Mouse (Mus musculus) R1 (cell line): ENCODE measurements around the gene Hadha.
A peak's percentile ranks its signal among the peaks of the same experiment; 100 is the strongest.

Experiments
- DNase-seq: peaks from one replicate; pipeline ENCODE4 v3.0.0-alpha.2; 2018; ENCODE audit warnings: low read depth, low spot score

Gene Hadha

DNA sequence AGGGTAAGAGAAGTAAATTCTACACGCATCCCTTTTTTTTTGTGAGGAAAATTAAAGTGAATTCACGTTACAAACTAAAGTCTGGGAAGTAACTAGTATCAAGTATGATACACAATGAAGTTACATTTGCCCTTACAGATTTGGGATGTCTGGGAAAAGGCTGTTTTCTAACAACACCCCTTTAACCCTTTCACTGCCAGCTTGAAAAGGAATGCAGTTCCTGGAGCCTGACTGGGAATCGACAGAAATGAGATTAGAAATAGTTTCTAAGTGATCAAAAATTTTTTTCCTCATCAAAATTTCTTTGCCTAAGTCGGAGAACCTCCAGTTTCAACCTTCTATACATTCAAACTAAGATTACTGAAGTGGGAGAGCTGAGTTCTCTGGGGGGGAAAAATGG is 949 bp downstream of the Hadha start:
- peak; percentile 56 for DNase-seq

DNA sequence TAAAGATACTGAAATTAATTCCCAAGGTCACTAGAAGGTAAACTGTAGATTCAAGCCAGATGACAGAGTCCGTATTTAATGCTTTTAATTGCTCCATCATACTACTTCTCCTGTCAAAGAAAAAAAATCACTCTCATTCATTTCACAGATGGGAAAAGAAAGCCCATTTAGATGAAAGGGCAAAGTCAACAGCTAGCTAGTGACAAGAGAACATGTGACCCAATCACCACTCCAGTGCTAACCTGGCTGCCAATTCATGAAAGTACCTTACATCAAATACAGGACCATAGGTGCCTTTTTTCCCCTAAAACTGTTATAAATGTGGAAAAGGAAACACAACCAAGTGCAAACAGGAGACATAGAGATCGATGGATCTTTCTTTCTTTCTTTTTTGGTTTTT is 1.7 kb downstream of the Hadha start:
- no peak for DNase-seq

DNA sequence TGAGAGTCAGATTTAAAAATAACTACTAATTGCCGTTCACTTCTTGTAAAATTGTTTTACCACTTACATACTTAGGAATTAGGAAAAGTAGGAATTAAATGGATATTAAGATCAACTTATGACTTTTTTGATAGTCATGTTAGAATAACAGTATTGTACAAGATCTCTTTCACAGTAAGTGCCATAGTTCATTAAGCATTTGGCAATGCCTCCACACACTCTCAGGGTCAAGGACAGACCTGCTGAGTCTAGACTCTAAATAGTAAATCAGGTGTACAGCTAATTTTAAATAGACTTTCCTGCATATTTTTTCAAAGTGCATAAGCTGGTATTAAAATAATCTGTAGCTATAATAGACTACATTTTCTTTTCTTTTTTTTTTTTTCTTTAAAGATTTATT is 2.5 kb downstream of the Hadha start:
- no peak for DNase-seq

DNA sequence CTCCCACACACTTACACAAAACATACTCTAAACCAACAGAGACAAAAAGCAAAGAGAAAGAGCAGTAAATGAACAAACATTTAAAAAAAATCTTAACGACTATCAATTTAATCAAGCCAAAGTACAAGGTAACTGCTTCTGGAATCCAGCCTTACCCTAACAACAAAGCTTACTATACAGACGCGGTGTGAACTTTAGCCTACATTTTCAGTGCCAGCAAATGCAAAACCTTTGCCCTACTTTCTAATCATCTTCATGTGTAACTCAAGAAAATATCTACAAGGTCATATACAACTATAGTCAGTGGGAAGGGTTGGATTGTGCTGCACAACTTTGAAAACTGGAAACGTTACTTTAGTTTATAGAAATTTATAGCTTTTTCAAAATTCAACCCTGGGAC is 3.0 kb downstream of the Hadha start:
- no peak for DNase-seq

DNA sequence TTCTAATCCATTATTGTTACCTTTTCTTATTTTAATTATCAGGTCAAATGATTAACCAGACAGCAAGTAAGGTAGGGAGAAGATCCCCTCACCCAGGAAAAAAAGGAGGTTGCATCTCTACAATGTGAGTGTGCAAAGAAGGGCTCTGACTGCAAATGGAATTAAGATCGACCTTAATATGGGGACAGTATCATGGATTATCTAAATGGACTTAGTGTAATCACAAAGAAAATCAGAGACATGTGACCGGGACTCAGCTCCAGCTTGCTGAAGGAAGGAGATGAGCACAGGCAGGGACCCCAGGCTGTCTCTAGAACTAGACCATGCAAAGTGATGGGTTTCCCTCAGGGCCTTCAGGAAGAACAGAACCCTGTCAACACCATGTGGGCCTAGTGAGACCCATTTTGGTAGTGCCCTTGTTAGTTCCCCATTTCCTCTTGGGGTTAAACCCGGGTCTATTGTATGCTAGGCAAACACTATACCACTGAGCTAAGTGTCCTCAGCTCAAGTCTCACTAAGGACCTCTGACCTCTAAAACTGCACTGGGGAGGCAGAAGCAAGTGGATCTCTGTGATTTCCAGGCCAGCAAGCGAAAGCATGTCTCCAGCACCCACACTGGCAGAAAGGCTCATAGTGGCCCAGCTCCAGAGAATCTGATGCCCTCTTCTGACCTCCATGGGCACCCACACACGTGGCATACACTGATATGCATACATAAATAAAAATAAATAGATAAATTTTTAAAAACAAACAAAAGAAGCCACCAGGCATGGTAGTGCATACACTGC is 6.6 kb downstream of the Hadha start:
- no peak for DNase-seq

DNA sequence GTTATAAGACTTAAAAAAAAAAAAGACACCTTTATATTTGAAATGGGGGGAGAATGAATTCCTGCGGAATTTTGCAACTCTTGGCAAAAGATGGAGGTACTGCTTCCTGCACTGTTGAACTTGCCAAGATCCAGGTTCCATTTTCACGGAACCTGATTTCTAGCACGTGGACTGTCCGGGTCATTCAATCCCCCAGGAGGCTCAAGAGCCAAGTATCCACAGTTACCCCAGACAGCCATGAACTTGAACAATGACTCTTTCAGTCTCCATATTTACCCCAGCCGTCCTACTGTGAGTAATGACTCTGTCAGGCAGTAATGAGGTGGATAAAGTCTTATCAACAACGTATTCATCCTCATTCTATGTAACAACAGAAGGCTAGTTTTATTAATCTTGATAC is 8.4 kb downstream of the Hadha start:
- no peak for DNase-seq

DNA sequence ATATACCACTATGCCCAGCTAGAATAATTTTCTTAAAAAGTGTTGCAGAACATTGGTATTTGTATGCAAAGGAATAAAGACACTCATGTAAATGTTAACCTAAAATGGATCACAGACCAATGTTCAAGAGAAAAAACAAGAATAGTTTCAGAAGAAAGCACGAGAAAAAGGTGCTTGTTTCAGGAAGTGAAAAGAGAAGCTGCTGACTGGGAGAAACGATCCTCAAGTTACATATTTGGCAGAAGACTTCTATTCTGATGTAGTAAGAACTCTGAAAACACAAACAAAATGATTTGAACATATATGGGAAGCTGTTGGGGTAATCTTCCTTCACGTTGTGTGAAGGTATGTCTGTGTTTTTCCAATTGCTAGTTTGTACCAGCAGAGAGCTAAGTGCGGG is 16.8 kb downstream of the Hadha start:
- DNase-seq: no peak

DNA sequence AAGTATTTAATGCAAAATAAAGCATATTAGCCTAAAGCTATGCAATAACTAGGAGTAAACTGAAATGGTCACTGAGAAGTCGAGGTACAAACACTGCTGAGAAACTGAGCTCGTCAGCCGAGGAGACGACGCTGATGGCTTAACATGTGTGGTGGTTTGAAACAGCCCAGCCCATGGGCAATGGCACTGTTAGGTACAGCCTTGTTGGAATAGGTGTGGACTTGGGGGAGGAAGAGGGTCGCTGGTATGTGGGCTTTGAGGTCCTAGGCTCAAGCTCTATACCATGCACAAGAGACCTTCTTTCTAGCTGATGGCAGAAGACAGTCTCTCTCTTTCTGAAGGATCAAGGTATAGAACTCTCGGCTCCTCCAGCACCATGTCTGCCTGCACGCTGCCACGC is 17.7 kb downstream of the Hadha start:
- no peak for DNase-seq

DNA sequence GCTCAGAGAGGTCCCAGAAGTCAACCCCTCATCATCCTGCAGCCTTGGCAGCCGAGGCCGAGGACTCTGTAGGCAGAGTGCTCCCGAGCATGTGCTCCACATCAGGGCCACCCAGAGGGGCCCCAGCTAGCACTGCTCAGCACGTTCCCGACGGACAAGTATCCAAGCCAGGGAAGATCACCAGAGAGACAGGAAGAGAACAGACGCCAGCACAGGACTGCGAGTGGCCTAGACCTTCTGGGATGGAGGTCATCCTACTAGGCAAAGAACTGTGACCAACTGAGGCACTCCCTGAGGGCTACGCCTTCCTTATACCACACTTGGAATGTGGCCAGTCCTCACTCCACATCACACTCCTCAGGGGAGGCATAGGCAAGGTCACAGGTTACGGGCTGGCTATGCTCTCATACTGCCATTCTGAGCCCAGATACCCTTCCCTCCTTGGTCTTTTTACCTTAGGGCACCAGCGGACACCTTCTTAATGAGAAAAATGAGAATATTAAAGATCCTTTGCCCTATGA is 19.2 kb downstream of the Hadha start:
- DNase-seq: no peak

DNA sequence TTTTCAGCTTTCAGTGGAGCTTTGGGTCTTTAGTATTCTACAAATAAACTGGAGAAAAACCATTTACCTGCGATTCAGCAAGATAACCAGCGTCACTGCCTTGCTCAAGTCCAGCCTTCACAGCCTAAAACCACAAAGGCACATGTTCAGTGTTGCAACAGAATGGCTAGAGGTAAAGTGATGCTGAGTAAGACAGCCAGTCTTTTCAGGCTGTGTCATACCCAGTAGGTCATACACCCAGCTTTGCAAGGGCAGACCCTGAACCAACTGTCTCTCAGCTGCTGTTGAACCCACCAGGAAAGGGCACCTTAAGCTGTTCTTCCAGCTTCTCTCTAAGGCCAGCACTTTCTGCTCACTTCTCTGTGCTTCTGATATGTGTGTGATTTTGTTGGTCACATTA is 22.8 kb downstream of the Hadha start:
- no peak for DNase-seq

DNA sequence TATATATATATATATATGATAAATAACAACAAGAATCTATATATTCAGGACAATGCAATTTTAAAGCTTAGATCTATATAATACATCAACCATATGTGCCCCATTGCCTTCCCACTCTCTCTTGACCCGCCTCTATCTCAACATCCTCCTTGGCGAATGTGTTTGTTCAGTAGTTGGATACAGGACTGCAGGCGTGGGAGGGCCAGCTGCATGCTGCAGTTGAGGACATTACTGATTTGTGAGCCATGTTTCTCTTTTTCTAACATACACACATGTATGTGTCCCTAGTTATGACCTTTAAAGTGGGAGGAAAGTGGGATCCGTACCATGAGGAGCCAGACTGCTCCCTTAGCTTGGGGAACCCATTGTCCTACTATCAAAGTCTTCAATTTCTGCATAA is 23.7 kb downstream of the Hadha start:
- DNase-seq: no peak

DNA sequence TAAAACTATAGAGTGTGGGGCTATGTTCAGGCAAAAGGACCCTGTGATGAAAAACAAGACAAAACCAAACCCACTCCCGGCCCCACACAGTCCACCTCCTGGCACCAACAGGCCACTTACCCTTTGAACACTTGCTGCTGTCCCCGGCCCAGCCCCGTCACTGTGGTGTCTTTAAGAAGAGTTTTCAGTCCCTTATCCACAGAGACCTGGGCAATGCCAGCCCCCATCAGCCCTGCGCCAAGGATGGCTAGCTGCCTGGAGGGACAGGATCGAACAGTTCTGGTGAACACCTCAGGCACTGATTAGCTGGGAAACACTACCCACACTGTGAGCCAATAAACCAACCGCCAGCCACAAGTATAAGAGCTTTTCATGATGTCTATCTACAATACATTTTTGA is 26.3 kb downstream of the Hadha start:
- DNase-seq: no peak

DNA sequence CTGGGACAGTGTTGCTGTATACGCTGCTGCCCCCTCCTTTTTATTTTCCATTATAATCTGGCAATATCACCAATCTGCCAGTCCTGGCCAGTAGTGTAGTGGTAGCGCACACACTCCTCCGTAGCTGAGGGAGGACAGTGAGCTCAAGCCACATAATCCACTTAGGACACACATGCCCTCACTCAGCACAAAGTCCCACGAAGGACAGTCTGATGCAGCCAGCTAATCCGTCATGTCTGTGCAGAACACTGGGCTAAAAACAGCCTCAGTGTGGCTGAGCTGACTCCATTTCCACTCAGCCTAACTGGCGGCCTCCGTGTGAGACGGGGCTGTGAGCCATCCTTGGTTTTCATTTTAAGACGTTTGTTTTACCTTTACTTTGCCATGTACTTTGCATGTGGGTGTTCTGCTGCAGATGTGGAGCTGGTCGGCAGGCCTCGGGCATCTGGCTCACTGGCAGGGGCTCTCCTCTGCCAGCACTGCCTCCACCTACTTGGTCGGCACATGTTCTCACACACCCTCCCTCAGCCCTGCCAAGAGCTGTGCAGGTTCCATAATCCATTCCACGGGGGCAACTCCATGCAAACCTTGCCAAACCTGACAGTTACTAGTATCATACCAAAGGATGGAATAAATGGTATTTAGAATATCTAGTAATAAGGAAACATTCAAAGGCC is 26.9 kb downstream of the Hadha start:
- DNase-seq: no peak

DNA sequence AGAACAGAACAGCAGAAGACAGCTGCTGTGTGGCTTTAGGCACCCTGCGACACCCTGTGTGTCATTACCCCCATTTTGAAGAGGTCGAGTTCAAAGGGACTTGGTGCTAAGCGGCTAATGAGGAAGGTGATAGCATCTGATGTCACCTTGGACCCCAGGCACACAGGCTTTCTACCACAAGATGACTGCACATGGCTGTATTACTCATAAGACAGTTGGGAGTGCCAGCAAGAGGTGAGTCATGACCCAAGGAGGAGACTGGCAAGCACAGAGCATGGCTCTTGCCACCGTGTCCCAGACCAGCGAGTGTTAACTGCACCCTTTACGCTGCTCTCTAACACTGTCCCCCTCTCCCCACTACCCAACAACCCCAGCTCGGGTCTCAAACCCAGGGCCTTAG is 28.2 kb downstream of the Hadha start:
- no peak for DNase-seq

DNA sequence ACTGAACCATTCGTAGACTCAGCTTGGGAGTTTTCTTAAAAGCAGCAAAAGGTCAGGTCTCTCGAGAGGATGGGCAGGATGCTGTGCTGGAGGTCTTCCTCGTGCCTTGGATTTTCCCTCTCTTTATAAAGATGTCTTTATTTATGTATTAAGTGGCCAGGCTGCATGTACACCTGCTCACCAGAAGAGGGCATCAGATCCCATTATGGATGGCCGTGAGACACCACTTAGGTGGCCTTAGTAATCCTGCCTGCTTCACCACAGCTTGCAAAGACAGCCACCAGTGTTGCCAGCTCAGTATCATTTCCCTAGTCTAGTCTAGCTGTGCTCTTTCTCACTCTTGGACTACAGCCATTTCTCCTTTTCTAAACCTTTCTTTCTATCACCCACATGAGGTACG is 29.4 kb downstream of the Hadha start:
- peak; percentile 67 for DNase-seq

DNA sequence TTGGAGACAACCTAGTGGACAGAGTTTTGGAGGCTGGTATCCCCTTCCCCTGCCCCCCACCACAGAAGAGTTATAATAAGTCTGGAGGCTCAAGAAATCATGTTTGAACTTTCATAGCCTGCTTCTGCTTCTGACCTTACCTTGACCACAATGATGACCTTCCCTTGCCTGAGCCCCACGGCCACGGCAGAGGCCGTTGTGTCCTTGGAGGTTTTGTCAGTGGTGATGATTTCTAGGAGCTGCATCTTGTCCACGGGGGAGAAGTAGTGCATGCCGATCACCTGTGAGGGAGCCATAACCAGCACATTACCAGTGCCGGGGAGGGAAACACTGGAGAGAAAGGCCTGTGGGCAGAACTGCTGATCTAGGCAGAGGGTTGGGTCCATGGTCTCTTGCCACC is 32.5 kb downstream of the Hadha start:
- no peak for DNase-seq

DNA sequence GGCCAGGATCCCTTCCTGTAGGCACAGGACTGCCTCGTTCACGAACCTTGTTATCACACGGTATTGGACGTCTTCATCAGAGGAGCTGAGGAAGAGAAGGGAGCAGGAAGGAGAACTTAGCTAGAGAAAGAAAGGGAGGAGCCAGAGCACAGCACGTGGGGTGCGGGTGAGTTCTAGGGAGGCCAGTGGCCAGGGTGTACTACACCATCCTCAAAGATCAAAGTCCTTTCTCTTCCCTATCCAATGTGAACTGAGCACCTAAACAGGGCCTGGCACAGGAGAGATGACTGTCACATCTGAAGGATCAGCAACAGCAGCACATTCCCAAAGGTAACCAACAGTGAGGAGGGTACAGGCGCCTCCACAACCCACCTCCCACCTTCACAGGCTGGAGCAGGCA is 34.9 kb downstream of the Hadha start:
- DNase-seq: no peak

DNA sequence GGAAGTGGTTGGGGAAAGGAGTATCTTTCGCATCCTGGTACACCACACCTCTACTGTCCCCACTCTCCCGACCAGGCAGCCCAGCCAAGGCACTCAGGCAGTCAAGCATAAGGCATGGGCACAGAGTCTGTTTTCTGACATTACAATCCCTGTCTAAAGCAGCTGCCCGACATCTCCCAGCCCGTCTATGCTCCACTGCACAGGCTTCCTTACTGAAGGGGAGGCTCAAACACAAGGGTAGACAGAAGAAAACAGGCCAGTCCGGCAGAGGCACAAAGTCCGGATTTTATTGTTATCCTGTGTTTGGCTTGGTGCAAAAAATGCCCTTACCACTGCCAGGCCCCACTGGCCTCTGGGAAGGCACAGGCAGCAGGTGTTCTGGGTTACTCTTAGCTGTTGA is 35.8 kb downstream of the Hadha start:
- DNase-seq: no peak

DNA sequence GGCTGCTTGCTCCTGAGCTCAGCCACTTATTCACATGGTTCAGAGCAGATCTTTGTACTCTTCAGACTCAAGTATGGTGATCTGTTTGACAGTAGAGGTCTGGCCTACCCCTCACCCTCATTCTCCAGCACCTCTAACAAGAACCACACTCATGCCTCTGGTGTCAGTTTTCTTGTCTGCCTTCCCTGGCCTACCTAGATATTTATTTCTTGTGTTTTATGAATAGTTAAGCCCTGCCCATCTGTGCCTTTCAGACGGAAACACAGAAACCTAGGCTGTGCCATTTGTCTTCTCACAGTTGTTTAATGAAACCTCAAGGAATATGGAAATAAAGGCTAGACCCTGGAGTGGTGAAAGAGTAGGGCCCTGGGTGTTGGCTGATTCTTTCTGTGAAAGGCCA is 36.9 kb downstream of the Hadha start:
- no peak for DNase-seq

DNA sequence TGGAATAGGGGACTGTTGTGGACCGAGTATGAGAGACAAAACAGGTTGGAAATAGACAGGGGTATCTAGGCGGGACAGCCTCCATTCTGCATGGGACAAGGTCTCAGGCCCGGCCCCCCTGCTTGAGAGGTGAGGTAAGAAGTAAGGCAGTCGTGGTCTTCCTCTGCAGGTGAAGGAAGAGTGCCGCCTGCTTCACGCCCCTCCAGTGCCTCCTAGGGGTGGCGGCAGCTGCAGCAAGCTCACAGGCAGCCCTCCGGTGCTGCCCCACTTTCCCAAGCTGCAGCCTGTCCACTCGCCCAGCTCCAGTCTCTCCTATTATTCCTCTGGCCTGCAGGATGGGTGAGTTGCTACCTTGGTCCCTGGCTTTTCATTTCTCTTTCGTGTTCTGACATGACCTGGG is 39.2 kb downstream of the Hadha start:
- peak; percentile 63 for DNase-seq

DNA sequence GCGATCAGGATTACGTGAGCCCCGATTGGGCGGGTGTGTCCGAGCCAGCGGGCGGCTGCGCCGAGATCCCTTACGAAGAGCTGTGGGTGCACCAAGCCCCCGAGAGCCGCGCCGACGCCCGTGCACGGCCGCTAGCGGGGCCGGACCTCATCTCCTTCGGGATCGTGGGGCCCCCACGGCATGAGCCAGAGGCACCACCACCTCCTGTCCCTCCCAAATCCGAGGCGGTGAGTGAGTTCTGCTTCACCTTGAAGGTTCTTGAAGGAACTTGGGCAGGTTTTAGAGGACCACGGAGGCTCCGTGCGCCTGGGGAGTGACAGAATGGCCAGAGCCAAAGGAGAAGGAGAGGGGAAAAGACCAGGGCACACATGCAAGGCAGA is 40.2 kb downstream of the Hadha start:
- DNase-seq: peak; percentile 72

DNA sequence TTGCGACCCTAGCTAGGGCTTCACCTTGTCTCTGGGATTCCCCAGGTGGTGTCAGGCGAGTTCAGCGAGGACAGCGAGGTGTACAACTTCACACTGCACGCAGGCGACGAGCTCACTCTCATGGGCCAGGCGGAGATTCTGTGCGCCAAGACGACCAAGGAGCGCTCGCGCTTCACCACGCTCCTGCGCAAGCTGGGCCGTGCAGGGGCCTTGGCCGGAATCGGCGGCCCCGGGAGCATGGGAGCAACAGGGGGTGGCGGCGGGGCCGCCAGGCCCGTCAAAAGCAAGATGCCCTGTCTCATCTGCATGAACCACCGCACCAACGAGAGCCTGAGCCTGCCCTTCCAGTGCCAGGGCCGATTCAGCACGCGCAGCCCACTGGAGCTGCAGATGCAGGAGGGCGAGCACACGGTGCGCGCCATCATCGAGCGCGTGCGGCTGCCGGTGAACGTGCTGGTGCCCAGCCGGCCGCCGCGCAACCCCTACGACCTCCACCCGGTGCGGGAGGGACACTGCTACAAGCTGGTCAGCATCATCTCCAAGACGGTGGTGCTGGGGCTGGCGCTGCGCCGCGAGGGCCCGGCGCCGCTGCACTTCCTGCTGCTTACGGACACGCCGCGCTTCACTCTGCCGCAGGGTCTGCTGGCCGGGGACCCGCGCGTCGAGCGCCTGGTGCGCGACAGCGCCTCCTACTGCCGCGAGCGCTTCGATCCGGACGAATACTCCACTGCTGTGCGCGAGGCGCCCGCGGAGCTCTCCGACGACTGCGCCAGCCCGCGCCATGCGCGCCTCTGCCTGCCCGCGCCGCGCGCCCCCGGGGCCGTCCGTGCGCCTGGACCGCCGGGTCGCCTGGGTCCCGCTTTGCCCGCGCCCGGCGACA is 40.8 kb downstream of the Hadha start:
- DNase-seq: peak; percentile 88
